Mouse (Mus musculus) heart, postnatal 36 days (tissue): Measurements from ENCODE around the gene Dgki. TPM values are rescaled to one million over a fixed set of nuclear protein-coding genes. Genes with fewer than 3 reads are reported as not detected.

ENCODE experiments used
- DNase-seq, 2 experiments: peaks; one replicate each; pipeline ENCODE4 v3.0.0; 2021 to 2022
- intact Hi-C: fragments of 180-260 bp; cut with DNase I; formaldehyde crosslinking; loops from one replicate; pipeline ENCODE4 v1.15.1; 2025
- total RNA-seq, 2 experiments: library from RNA; stranded (reverse); gene quantifications; 2 replicates each; pipeline ENCODE4 v1.2.3; 2021

Gene Dgki
- total RNA-seq, 2 experiments from 2014 or later = 0.30 to 0.36 TPM

GRCm38 (mm10) chr6:36832207-36832606 is 467.8 kb downstream of the Dgki start:
- no peak for DNase-seq
- intact Hi-C loops = no loop called here

GRCm38 (mm10) chr6:36830371-36830925 is 469.5 kb downstream of the Dgki start:
- DNase-seq = no peak
- intact Hi-C loops = no loop called here

GRCm38 (mm10) chr6:36819784-36820050 is 480.3 kb downstream of the Dgki start:
- DNase-seq = no peak
- intact Hi-C loops = no loop called here

- peak; percentile 62 to 76 for DNase-seq
- intact Hi-C loops = no loop called here
Measured at GRCm38 (mm10) chr6:36819019-36819783, 480.8 kb downstream of the Dgki start.

GRCm38 (mm10) chr6:36818281-36819018 is 481.5 kb downstream of the Dgki start:
- DNase-seq = no peak
- intact Hi-C loops = no loop called here

GRCm38 (mm10) chr6:36816666-36817065 is 483.3 kb downstream of the Dgki start:
- intact Hi-C loops = no loop called here
- no peak for DNase-seq

GRCm38 (mm10) chr6:36815992-36816391 is 484.0 kb downstream of the Dgki start:
- no peak for DNase-seq
- intact Hi-C loops = no loop called here

GRCm38 (mm10) chr6:36812666-36813515 is 487.1 kb downstream of the Dgki start:
- no peak for DNase-seq
- intact Hi-C loops = no loop called here

GRCm38 (mm10) chr6:36810448-36810847 is 489.5 kb downstream of the Dgki start:
- no peak for DNase-seq
- intact Hi-C loops = no loop called here

- DNase-seq = peak; percentile 10 to 20
- intact Hi-C loops = no loop called here
Measured at GRCm38 (mm10) chr6:36809747-36810285, 490.2 kb downstream of the Dgki start, which contains the start of gene Ptn. Gene Ptn (minus strand): TSS chr6:36810220.

- DNase-seq = no peak
- intact Hi-C loops = no loop called here
Measured at GRCm38 (mm10) chr6:36809311-36809726, 490.7 kb downstream of the Dgki start.

- DNase-seq = no peak
- intact Hi-C loops = no loop called here
Measured at GRCm38 (mm10) chr6:36808306-36809058, 491.5 kb downstream of the Dgki start.

- intact Hi-C loops = no loop called here
- no peak for DNase-seq
Measured at GRCm38 (mm10) chr6:36806906-36807305, 493.1 kb downstream of the Dgki start.

- intact Hi-C loops = no loop called here
- DNase-seq = no peak
Measured at GRCm38 (mm10) chr6:36800309-36800946, 499.6 kb downstream of the Dgki start.

- intact Hi-C loops = no loop called here
- no peak for DNase-seq
Measured at GRCm38 (mm10) chr6:36797066-36797655, 502.8 kb downstream of the Dgki start.
